Mouse (Mus musculus) heart, embryonic 16.5 days (tissue): ENCODE measurements around the gene Tmem107. TPM values are rescaled to one million over a fixed set of nuclear protein-coding genes. Genes with fewer than 3 reads are reported as not detected.

ENCODE experiments used
- ATAC-seq: fragments of 200-750 bp; cut with Nextera tagmentation; replicated peaks from 2 replicates; pipeline ENCODE4 v1.8.0; 2017; ENCODE audit warnings: moderate number of reproducible peaks; ENCODE audit not compliant: insufficient read depth, low FRiP score; ENCODE audit errors: extremely low read depth
- H3K27ac ChIP-seq: fragments of 300-500 bp; sonication (generic); 2 replicates; pipeline ENCODE4 v1.5.1; 2014; ENCODE audit warnings: mild to moderate bottlenecking, low read length, control low read depth, moderate library complexity
- H3K27me3 ChIP-seq: fragments of 300-500 bp; sonication (generic); 2 replicates; pipeline ENCODE4 v1.6.1; 2014; ENCODE audit warnings: low read length, mixed read lengths; ENCODE audit not compliant: control insufficient read depth, insufficient read depth
- H3K36me3 ChIP-seq: fragments of 300-500 bp; sonication (generic); 2 replicates; pipeline ENCODE4 v1.6.1; 2014; ENCODE audit not compliant: control insufficient read depth, insufficient read depth
- H3K4me1 ChIP-seq: fragments of 300-500 bp; sonication (generic); 2 replicates; pipeline ENCODE4 v1.6.1; 2014; ENCODE audit warnings: low read length, mixed read lengths; ENCODE audit not compliant: control insufficient read depth, insufficient read depth
- H3K4me2 ChIP-seq: fragments of 300-500 bp; sonication (generic); 2 replicates; pipeline ENCODE4 v1.6.1; 2014; ENCODE audit warnings: low read depth, mild to moderate bottlenecking, control low read depth, low read length
- H3K4me3 ChIP-seq: fragments of 300-500 bp; sonication (generic); 2 replicates; pipeline ENCODE4 v1.5.1; 2014; ENCODE audit warnings: mild to moderate bottlenecking, control low read depth, low read length
- H3K9ac ChIP-seq: fragments of 300-500 bp; sonication (generic); 2 replicates; pipeline ENCODE4 v1.6.1; 2014; ENCODE audit warnings: low read length, control low read depth
- H3K9me3 ChIP-seq: fragments of 300-500 bp; sonication (generic); replicated peaks from 2 replicates; pipeline ENCODE4 v1.6.1; 2016; ENCODE audit warnings: low read length; ENCODE audit not compliant: control insufficient read depth
- WGBS: fragments of 180-500 bp; shearing (Covaris S2); extraction: QIAGEN DNeasy Blood & Tissue Kit; methylation state at CpG from one replicate; pipeline ENCODE4 v1.1.7; 2014; 5-methylcytosine and 5-hydroxymethylcytosine counted together
- polyA plus RNA-seq: library from polyadenylated mRNA; unstranded; fragments of >200 nt; fragmentation: Nextera tagmentation; extraction: Ambion mirVana; gene quantifications from 2 replicates; pipeline ENCODE4 v1.2.1, GENCODE M21; 2015

The Tmem107 gene
- polyA plus RNA-seq, 1 experiment from 2014 or later = 43.3 TPM

DNA sequence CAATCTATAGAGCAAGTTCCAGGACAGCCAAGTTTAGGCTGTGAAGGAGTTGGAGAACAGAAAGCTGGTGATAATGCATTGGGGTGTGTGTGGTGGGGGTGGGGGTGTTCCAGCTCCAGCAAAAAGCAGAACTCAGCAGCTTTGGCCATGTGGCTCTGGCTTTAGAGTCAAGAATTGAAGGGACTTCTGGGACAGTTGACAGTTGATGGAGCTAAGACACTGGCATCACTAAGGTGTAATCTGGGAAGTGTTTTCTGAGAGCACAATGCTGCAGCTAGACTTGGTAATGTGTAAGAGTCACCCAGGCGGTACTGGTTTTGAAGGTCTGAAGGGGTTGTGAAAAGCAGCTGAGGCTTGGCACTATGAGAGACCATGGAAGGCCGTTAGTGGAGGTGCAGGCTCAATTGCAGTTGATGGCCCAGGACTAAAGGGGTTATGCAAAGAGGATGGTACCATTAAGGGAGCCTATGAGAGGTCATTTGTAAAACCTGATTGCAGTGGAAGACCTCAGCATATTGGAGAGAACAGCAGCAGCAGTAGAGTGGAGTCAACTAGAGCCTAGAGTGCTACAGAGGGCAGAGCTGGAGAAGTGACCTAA lies 17.7 kb upstream of the Tmem107 start:
- no peak for ATAC-seq
- H3K36me3 ChIP-seq = peaks cover 17% of the 10 kb centered on the region
- no peaks in the 10 kb centered on the region for H3K27me3 ChIP-seq
- no peak overlapping the region for H3K27ac ChIP-seq
- H3K4me3 ChIP-seq = no peak overlapping the region
- no peaks in the 10 kb centered on the region for H3K9me3 ChIP-seq
- peaks cover 4% of the 10 kb centered on the region for H3K4me1 ChIP-seq
- H3K9ac ChIP-seq = no peak overlapping the region
- H3K4me2 ChIP-seq = no peak overlapping the region
- 86% methylated on average over 2 of the region's 2 CpGs for WGBS

DNA sequence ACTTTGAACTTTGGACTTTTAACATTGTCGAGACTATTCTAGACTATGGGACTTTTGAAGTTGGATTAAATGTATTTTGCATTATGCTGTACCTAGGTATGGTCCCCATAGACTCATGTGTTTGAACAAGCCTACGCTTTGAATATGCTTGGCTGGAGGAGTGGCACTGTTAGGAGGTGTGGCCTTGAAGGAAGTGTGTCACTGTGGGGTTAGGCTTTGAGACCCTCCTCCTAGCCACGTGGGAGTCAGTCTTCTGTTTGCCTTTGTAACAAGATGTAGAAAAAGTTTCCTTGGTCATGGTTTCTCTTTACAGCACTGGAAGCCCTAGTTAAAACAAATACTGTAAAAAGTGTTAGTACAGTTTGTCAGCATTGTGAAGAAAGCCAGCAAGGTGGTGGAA lies 16.8 kb upstream of the Tmem107 start:
- no peak overlapping the region for H3K4me3 ChIP-seq
- H3K27ac ChIP-seq = no peak overlapping the region
- no peak overlapping the region for H3K9ac ChIP-seq
- H3K36me3 ChIP-seq = peaks cover 12% of the 10 kb centered on the region
- no peak overlapping the region for H3K4me2 ChIP-seq
- no peaks in the 10 kb centered on the region for H3K27me3 ChIP-seq
- no peak for ATAC-seq
- H3K4me1 ChIP-seq = peaks cover 12% of the 10 kb centered on the region
- no peaks in the 10 kb centered on the region for H3K9me3 ChIP-seq
- WGBS = 66% methylated on average over 3 of the region's 3 CpGs

DNA sequence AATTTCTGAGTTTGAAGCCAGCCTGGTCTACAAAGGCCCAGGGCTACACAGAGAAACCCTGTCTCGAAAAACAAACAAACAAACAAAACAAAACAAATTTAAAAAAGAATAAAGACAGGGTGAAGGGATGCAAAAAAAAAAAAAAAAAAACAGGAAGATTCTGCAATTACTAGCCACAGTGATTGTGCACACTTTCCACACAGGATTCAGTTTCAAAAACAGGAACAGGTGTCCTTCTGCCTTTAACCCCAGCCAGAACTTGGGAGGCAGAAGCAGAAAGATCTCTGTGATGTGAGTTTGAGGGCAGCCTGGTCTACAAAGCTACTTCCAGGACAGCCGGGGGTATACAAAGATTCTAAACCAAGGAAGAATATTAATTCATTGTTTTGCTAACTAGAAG lies 12.3 kb upstream of the Tmem107 start:
- H3K9me3 ChIP-seq = no peaks in the 10 kb centered on the region
- ATAC-seq = no peak
- H3K27ac ChIP-seq = peak overlapping the region; percentile 86
- H3K4me1 ChIP-seq = peaks cover 17% of the 10 kb centered on the region
- peak overlapping the region; percentile 82 for H3K4me2 ChIP-seq
- H3K27me3 ChIP-seq = no peaks in the 10 kb centered on the region
- peak overlapping the region; percentile 95 for H3K4me3 ChIP-seq
- H3K36me3 ChIP-seq = no peaks in the 10 kb centered on the region
- 67% methylated on average over 2 of the region's 2 CpGs for WGBS
- H3K9ac ChIP-seq = peak overlapping the region; percentile 82

DNA sequence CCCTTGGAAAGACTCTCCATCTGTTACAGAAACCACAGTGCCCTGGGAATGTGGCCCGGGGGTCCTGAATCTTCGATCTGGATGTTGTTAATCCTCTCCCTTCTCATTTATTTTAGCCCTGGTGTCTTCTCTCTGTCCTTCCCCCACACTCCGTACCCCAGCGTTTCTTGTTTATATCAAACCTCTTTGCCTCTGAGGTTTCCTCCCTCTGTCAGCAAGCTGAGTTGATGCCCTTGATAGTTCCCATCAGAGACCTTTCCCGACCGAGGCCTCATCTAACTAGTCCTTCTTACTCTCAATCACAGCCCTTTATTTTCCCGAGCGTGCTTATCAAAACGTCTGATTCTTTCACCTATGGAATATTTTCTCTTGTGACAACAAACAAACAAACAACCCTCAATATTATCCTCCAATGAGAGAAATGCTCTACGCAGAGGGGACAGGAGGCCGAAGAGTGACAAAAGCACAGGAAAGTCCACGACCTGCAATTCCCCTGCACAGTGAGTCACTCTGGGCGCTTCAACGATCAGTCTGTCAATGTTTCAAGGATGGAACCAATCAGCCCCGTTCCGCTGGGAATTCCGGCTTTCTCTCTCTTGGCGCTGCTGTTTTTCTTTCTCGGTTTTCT lies 11.8 kb upstream of the Tmem107 start:
- H3K4me1 ChIP-seq = peaks cover 18% of the 10 kb centered on the region
- H3K9me3 ChIP-seq = no peaks in the 10 kb centered on the region
- peak overlapping the region; percentile 86 for H3K27ac ChIP-seq
- H3K36me3 ChIP-seq = no peaks in the 10 kb centered on the region
- ATAC-seq = no peak
- H3K9ac ChIP-seq = peak overlapping the region; percentile 82
- H3K4me3 ChIP-seq = peak overlapping the region; percentile 95
- WGBS = under 1% methylated on average over 19 of the region's 19 CpGs
- H3K27me3 ChIP-seq = no peaks in the 10 kb centered on the region
- H3K4me2 ChIP-seq = peak overlapping the region; percentile 82

DNA sequence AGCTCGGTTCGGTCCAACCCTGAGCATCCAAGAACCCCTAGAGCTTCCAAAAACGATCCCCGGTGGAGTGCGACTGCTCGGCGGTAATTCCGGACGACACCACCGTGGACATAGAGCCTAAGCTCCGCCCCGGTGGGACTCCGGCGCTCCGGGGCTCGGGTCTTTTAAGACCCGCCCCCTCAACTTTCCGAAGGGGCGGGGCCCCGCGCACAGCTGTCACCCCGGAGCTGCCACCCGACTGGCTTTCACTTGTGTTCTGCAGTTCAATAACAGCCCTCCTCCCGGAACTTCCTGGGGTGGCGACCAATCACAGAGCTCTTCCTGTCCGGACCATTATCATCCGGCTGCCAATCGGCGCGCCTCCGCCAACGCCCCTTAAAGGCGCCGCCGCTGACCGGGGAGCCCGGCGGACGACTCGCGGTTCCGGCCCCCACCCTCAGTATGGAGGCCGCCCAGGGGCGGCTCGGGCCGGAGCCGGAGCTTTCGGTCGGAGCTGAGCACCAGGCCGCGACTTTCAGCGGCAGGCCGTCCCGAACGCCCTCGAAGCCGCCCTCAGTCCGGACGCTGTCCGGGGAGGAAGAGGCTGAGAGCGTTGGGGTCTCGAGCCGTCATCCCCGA lies 11.1 kb upstream of the Tmem107 start, which contains the start of gene Borcs6:
Borcs6 (plus strand) TSS at position 361 of the 618 bp plus-strand sequence.
- Histone ChIP-seq H3K4me1 (peaks cover 24% of the 10 kb centered on the region), H3K27me3 (no peaks in the 10 kb centered on the region), H3K36me3 (no peaks in the 10 kb centered on the region), H3K9ac (peak within 1 kb of the TSS; percentile 96), H3K4me3 (peak within 1 kb of the TSS; percentile 95), H3K4me2 (peak within 1 kb of the TSS; percentile 82), H3K9me3 (no peaks in the 10 kb centered on the region), H3K27ac (peak within 1 kb of the TSS; percentile 96)
- ATAC-seq = peak; percentile 89
- under 1% methylated on average over 64 of the region's 64 CpGs for WGBS

DNA sequence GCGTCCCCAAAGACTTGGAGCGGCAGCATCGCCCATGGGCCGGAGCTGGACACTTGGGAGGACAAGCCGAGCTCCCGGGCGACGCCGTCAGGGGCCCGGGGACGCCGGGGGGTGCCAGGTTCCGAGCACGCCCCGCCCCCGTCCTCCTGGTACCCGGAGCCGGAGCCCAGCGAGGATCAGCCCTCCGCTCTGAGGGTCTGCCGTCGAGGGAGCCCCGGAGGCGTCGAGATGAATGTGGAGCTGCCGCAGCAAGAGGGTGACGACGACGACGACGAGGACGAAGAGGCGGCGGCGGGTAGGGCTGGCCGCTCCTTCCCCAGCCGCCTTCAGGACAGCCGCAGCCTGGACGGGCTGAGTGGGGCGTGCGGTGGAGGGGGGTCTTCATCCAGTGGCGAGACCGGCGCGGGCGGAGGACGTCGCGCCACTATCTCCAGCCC lies 10.6 kb upstream of the Tmem107 start:
- no peak for ATAC-seq

DNA sequence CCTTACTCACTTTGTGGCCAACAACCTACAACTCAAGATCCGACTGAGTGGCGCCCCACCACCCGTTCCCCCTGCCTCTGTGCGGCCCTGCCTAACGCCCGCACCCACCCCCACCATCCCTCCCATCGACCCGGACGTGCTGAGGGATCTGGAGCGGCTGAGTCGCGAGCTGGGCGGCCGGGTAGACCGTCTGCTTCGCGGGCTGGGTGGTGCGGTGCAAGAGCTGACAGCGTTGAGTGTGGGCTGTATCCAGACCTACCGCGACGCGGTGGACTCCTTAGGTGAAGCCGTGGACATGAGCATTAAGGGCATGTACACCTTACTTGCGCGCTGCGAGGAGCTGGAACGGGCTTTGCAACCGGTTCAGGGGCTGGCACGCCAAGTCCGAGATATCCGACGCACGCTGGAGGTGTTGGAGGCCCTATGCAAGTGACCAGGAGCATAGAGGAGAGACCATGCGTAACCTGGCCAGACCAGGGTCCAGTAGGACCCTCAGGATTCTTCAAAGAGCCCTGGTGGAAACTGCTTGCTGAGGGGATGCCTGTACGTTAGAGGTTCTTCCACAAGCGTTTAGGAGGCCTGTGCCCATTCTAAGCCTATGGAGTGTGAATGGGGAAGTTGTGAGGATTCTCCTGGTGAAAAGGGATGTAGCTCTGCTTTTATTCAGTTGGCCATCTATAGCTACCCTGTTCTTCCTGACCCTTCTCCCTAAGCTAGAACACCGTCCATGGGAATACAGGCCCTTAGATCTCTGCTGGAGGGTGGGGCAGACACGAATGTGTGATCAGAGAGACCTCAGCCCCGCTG lies 10.0 kb upstream of the Tmem107 start:
- H3K27me3 ChIP-seq = no peaks in the 10 kb centered on the region
- peaks cover 27% of the 10 kb centered on the region for H3K4me1 ChIP-seq
- H3K9ac ChIP-seq = peak overlapping the region; percentile 96
- ATAC-seq = no peak
- peak overlapping the region; percentile 95 for H3K4me3 ChIP-seq
- H3K9me3 ChIP-seq = no peaks in the 10 kb centered on the region
- 1% methylated on average over 40 of the region's 40 CpGs for WGBS
- no peaks in the 10 kb centered on the region for H3K36me3 ChIP-seq
- H3K4me2 ChIP-seq = peak overlapping the region; percentile 81
- H3K27ac ChIP-seq = peak overlapping the region; percentile 96

More for the DNA sequence above, 10.6 kb upstream of the Tmem107 start:
- Histone ChIP-seq H3K4me1 (peaks cover 27% of the 10 kb centered on the region), H3K36me3 (no peaks in the 10 kb centered on the region), H3K4me2 (peak overlapping the region; percentile 81), H3K9ac (peak overlapping the region; percentile 96), H3K27ac (peak overlapping the region; percentile 96), H3K27me3 (no peaks in the 10 kb centered on the region), H3K9me3 (no peaks in the 10 kb centered on the region), H3K4me3 (peak overlapping the region; percentile 95)
- 0% methylated on average over 39 of the region's 49 CpGs for WGBS

DNA sequence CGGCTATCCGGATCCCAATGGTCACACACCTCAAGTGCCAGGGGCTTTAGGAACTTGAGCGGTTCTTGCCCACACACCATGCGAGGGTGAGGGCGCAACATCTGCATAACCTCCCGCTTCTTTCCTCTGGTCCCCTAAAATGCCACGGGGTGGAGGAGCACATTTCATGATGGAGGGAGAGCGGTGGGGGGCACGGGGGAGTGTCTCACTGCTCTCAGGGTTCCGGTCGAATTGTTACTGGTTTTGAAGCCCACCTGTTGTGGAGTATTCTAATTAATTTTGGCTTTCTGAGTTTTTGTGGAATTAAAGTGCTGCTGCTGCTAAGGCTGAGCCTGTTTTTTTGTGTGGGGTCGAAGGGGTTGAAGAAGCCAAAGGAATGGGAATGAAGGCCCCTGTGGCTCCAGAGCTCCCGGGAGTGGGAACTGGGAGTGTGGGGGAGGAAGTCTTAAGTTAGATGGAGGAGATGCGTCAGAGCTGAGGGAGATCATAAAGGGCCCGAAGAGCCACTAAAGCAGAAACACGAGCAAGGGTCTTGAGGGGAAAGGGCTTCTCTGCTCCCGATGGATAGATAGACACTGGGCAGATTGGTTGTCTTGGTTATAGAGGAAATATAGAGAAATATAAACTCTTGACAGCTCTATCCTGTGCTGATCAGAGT lies 9.2 kb upstream of the Tmem107 start:
- H3K27me3 ChIP-seq = no peaks in the 10 kb centered on the region
- H3K27ac ChIP-seq = peak overlapping the region; percentile 11; the same call in 1 of the 2 replicates
- no peaks in the 10 kb centered on the region for H3K36me3 ChIP-seq
- H3K9me3 ChIP-seq = no peaks in the 10 kb centered on the region
- peak overlapping the region; percentile 81 for H3K4me2 ChIP-seq
- peak overlapping the region; percentile 95 for H3K4me3 ChIP-seq
- WGBS = 14% methylated on average over 17 of the region's 17 CpGs
- H3K9ac ChIP-seq = peak overlapping the region; percentile 96
- H3K4me1 ChIP-seq = peaks cover 31% of the 10 kb centered on the region
- ATAC-seq = no peak
